Mouse (Mus musculus) cerebellum, adult 2 months (tissue): ENCODE measurements around the gene Arhgef33. TPM values are rescaled to one million over a fixed set of nuclear protein-coding genes. Genes with fewer than 3 reads are reported as not detected.
A peak's percentile ranks its signal among the peaks of the same experiment; 100 is the strongest.
"Not testable (repeated sequence)": the region's sequence is repeated elsewhere in the genome, so short reads cannot be mapped to it uniquely, and the experiment has no call there.

Source experiments
- DNase-seq, 2 experiments: peaks; one replicate each; pipeline ENCODE4 v3.0.0; 2021
- H3K27ac ChIP-seq: fragments of 200-500 bp; 2 replicates; pipeline ENCODE4 v1.5.1; 2012; ENCODE audit warnings: low read length, control low read depth, inconsistent platforms; ENCODE audit not compliant: insufficient read depth
- H3K27me3 ChIP-seq: fragments of 200-500 bp; 2 replicates; pipeline ENCODE4 v1.6.1; 2012; ENCODE audit warnings: inconsistent platforms, mild to moderate bottlenecking, low read length, moderate library complexity; ENCODE audit not compliant: control insufficient read depth, insufficient read depth
- H3K4me1 ChIP-seq: fragments of 200-500 bp; 2 replicates; pipeline ENCODE4 v1.6.1; 2011; ENCODE audit warnings: low read length; ENCODE audit not compliant: control insufficient read depth, insufficient read depth
- H3K4me3 ChIP-seq: fragments of 200-500 bp; replicated peaks from 2 replicates; pipeline ENCODE3; 2011; ENCODE audit warnings: mild to moderate bottlenecking, low read depth, low read length, control low read depth; ENCODE audit not compliant: insufficient read depth
- CTCF ChIP-seq: fragments of 200-500 bp; IDR thresholded peaks from 2 replicates; pipeline ENCODE4 v1.5.1; 2011; ENCODE audit warnings: low read depth, mild to moderate bottlenecking, control low read depth, low read length, moderate library complexity, borderline replicate concordance; ENCODE audit not compliant: insufficient read depth
- POLR2A ChIP-seq: fragments of 200-500 bp; IDR thresholded peaks from 2 replicates; pipeline ENCODE4 v1.6.1; 2011; ENCODE audit warnings: low read length, control low read depth, borderline replicate concordance; ENCODE audit not compliant: insufficient read depth
- WGBS: fragments of 180-500 bp; shearing (Covaris S2); methylation state at CpG from one replicate; pipeline ENCODE4 v1.1.7; 2018; 5-methylcytosine and 5-hydroxymethylcytosine counted together
- polyA plus RNA-seq: library from polyadenylated mRNA; depleted of rRNA; stranded (reverse); fragments of >200 nt; gene quantifications from 2 replicates; pipeline ENCODE4 v1.2.3, GENCODE M21; 2012

Arhgef33 gene
- polyA plus RNA-seq, 1 experiment, result 173 TPM

DNA sequence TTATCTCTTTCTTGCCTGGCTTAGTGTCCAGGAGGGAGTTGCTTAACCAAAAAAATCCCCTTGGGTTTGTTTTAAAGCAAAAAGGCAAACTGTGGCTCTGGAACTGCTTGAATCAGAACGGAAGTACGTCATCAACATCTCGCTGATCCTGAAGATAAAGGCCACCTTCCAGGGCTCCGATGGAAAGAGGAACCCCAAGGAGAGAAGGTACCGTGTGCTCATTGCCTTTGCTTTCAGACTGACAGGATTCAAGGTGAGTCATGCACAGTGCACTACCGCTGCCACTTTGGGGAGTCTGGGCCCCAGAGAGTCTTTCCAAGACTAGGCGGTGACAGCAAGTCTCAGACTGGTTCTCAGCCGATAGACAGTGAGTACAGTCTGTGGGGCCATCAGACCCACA, 53.0 kb downstream of the Arhgef33 start:
- Histone ChIP-seq H3K4me1 (no peaks in the 10 kb centered on the region), H3K4me3 (no peak overlapping the region), H3K27me3 (no peaks in the 10 kb centered on the region), H3K27ac (no peak overlapping the region)
- WGBS, result 91% methylated on average over 8 of the region's 8 CpGs
- DNase-seq, result no peak
- no peak for TF ChIP-seq CTCF
- no peak for TF ChIP-seq POLR2A

DNA sequence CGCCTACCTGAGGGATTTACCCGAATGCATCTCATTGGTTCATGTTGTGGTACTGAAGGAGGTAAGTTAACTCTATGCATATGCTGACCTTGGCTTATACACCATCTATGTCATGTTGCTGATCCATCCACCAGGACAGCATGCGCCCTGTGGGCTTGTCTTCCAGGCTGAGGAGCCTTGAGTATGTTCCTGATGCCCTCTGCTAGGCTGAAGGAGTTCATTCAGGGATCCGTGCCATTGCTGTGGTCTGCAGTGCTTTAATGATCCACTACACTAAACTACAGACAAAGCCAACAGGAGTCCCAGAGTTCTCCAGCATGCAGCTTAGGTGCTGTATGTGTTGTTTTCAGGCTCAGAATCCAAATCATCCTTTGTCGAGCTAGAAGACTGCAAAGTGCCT, 60.1 kb downstream of the Arhgef33 start:
- H3K27me3 ChIP-seq, result no peaks in the 10 kb centered on the region
- no peak for DNase-seq
- H3K4me3 ChIP-seq, result no peak overlapping the region
- 87% methylated on average over 5 of the region's 5 CpGs for WGBS
- TF ChIP-seq CTCF, result no peak
- no peak for TF ChIP-seq POLR2A
- no peak overlapping the region for H3K27ac ChIP-seq
- H3K4me1 ChIP-seq, result no peaks in the 10 kb centered on the region

DNA sequence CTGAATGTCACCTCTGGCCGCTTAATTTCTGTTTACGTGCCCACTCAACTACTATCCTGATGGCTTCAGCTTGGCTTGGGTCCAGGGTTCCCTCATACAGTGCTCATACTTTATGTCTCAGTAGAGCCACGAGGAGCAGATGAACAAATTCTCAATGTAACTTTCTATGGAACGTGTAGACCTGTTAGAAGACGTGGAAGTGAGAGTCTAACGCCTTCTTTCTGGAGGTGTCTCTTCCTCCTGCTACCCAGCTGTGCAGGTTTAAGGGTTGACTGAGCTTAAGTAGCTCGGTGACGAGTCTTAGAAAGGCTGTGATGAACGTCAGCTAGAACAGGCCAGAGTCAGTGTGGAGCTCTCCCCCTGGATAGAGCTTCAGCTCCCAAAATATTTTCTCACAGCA, 61.4 kb downstream of the Arhgef33 start:
- 68% methylated on average over 9 of the region's 9 CpGs for WGBS
- H3K4me3 ChIP-seq, result no peak overlapping the region
- H3K27me3 ChIP-seq, result no peaks in the 10 kb centered on the region
- DNase-seq, result no peak
- TF ChIP-seq POLR2A (no peak), CTCF (no peak)
- H3K27ac ChIP-seq, result no peak overlapping the region
- H3K4me1 ChIP-seq, result no peaks in the 10 kb centered on the region

DNA sequence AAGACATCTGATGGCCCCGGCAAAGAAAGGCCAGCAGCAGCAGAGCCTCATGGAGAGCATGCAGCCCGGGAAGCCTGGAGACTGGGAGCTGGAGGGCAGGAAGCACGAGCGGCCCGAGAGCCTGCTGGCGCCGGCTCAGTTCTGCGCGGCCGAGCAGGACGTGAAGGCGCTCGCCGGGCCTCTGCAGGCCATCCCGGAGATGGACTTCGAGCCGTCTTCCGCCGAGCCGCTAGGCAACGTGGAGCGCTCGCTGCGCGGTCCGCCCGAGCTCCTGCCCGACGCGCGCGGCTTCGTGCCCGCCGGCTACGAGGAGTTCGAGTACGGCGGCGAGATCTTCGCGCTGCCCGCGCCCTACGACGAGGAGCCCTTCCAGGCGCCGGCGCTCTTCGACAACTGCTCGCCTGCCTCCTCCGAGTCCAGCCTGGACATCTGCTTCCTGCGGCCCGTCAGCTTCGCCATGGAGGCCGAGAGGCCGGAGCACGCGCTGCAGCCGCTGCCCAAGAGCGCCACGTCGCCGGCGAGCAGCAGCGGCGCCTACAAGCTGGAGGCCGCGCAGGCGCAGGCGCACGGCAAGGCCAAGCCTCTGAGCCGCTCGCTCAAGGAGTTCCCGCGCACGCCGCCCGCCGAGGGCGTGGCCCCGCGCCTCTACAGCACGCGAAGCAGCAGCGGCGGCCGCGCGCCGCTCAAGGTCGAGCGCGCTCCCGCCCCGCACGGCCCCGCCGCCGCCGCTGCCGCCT, 66.0 kb downstream of the Arhgef33 start, which contains the start of gene Gm10190:
Gene Gm10190 (minus strand): TSS at position 553 of the 737 bp plus-strand sequence.
- Histone ChIP-seq H3K4me1 (no peaks in the 10 kb centered on the region), H3K27ac (no peak within 1 kb of the TSS), H3K4me3 (peak within 1 kb of the TSS; percentile 68), H3K27me3 (no peaks in the 10 kb centered on the region)
- peak; percentile 82 to 89 for DNase-seq
- WGBS, result under 1% methylated on average over 102 of the region's 102 CpGs
- TF ChIP-seq CTCF, result no peak
- TF ChIP-seq POLR2A, result peak; percentile 69

DNA sequence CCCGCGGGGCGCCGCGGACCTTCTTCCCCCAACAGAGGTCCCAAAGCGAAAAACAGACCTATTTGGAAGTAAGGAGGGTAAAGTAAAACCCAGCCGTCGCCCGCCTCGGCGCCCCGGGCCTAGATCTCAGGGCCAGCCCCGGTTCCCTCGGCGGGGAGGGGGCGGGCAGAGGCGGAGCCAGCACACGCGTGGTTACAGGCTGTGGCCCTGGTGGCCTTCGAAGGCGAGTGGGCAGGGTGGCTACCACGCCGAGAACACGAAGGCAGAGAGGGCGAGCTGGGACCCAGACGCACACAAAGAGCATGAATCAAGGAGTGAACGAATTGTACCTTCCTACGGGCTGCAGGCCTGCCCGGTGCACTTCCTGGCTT, 66.5 kb downstream of the Arhgef33 start:
- Histone ChIP-seq H3K4me1 (no peaks in the 10 kb centered on the region), H3K4me3 (peak overlapping the region; percentile 31), H3K27ac (no peak overlapping the region), H3K27me3 (no peaks in the 10 kb centered on the region)
- WGBS, result 17% methylated on average over 29 of the region's 29 CpGs
- TF ChIP-seq POLR2A (no peak), CTCF (no peak)
- DNase-seq, result no peak

DNA sequence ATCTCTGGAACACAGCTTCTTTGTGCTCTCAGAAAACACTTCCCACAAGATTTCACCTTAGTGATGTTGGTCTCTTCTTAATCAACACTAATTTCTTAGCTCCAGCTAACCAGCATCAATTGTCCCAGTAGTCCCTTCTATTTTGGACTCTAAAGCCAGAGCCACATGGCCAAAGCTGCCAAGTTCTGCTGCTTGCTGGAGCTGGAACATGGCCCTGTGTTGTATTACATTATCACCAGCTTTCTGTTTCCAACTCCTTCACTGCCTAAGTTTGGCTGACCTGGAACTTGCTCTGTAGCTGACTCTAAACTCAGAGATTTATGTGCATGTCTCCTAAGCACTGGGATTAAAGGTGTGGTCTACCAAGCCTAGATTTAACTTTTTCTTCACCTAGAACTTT, 71.2 kb downstream of the Arhgef33 start:
- H3K4me3 ChIP-seq, H3K27ac ChIP-seq, H3K27me3 ChIP-seq, H3K4me1 ChIP-seq, DNase-seq: not testable (repeated sequence)

DNA sequence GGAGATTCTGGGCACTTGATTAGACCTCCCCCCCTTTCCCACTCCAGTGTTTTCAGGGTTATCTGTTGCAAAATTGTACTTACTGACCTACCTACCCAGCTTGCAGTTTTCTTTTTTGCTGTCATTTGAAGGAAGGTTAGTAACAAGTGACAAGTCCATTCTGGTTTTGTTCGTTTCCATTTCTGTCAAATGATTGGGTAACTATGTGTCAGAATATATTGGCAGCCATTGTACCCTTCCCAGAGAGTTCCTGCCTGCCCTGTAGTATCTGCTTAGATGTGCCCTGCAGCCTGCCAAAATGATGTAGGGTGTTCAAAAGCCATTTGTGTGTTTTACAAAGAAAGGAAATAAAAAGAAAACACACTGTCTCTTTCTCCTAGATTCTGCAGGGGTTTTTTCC, 78.5 kb downstream of the Arhgef33 start:
- WGBS, result 30% methylated on average over 1 of the region's 1 CpGs
- Histone ChIP-seq H3K27me3 (no peaks in the 10 kb centered on the region), H3K27ac (no peak overlapping the region), H3K4me1 (no peaks in the 10 kb centered on the region), H3K4me3 (no peak overlapping the region)
- no peak for DNase-seq
- TF ChIP-seq POLR2A (no peak), CTCF (no peak)

DNA sequence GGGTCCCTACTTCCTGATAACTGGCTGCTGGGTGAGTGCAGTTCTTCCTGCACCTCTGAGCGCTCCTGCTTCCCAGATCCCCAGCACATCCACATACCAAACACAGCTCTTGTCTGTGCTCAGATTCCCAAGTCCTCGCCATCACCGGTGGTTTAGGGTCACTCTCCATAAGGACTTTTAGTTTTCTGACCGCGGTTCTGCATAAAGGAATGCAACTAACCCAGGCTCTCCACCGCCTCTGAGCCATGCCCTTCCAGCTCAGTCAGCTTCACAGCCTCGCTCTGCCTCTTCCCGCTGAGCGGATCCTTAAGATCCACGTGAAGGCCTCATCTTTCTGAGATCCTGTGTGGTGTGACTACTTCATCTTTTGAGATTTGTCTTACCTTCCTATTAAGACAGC, 82.8 kb downstream of the Arhgef33 start:
- TF ChIP-seq CTCF (no peak), POLR2A (no peak)
- 77% methylated on average over 10 of the region's 10 CpGs for WGBS
- no peak for DNase-seq
- no peaks in the 10 kb centered on the region for H3K27me3 ChIP-seq
- H3K4me3 ChIP-seq, result no peak overlapping the region
- H3K27ac ChIP-seq, result no peak overlapping the region
- H3K4me1 ChIP-seq, result peaks cover 6% of the 10 kb centered on the region; the same call in 1 of the 2 replicates
